Mouse (Mus musculus): ENCODE data around the gene Spag6.

GRCm38 (mm10) chr2:18693871-18694610 is at the start of gene Spag6:
- TF ChIP-seq CTCF (IDR thresholded peaks at IDR 0.05; ENCODE audit: insufficient read depth, low read depth, low read length) = no peak
- TF ChIP-seq POLR2A (IDR thresholded peaks at IDR 0.05; ENCODE audit: insufficient read depth, low read depth, low read length) = no peak; the same call in 1 of the 2 replicates

Data from olfactory bulb, adult 2 months (tissue).